Mouse (Mus musculus) CH12.LX (cell line): ENCODE measurements around the gene Prm3.

Source experiments
- CTCF ChIP-seq, 2 experiments: IDR thresholded peaks in 1 of 2; conservative IDR thresholded peaks in 1 of 2; 2 replicates each; pipeline ENCODE4 v1.5.1; 2011 to 2012; ENCODE audit warnings: low read depth in 2 of 2, low read length in 2 of 2, improper control_type of control experiment in 1 of 2, inconsistent platforms in 1 of 2, mild to moderate bottlenecking in 1 of 2, moderate library complexity in 1 of 2
- ELF1 ChIP-seq: IDR thresholded peaks from 2 replicates; pipeline ENCODE4 v1.6.1; 2014; ENCODE audit warnings: low read depth, mild to moderate bottlenecking, inconsistent platforms, low read length, improper control_type of control experiment
- EP300 ChIP-seq: IDR thresholded peaks from 2 replicates; pipeline ENCODE4 v1.6.1; 2011; ENCODE audit warnings: low read length, improper control_type of control experiment
- SMC3 ChIP-seq: IDR thresholded peaks from 2 replicates; pipeline ENCODE4 v1.6.1; 2011; ENCODE audit warnings: low read depth, low read length, improper control_type of control experiment
- UBTF ChIP-seq: IDR thresholded peaks from 2 replicates; pipeline ENCODE4 v1.6.1; 2012; ENCODE audit warnings: low read depth, mild to moderate bottlenecking, inconsistent platforms, low read length, improper control_type of control experiment, moderate library complexity

GRCm38 (mm10) chr16:10824536-10824935 is 33.8 kb upstream of the Prm3 start:
- TF ChIP-seq SMC3 (no peak), EP300 (no peak), UBTF (no peak), CTCF (conservative IDR thresholded peaks at IDR 0.05 in 1 of 2, IDR thresholded peaks at IDR 0.05 in 1 of 2; ENCODE audit: low read depth in 2 of 2, low read length in 2 of 2) (no peak), ELF1 (no peak)
